Mouse (Mus musculus) liver, embryonic 15.5 days (tissue): ENCODE results near the gene Dhx40. TPM values are rescaled to one million over a fixed set of nuclear protein-coding genes. Genes with fewer than 3 reads are reported as not detected.

Experiments
- ATAC-seq: fragments of 200-750 bp; cut with Nextera tagmentation; 2 replicates; pipeline ENCODE4 v1.8.0; 2017; ENCODE audit warnings: moderate number of reproducible peaks, mild to moderate bottlenecking, moderate library complexity; ENCODE audit not compliant: insufficient read depth
- H3K27ac ChIP-seq: fragments of 300-500 bp; sonication (generic); replicated peaks from 2 replicates; pipeline ENCODE4 v1.5.1; 2015; ENCODE audit warnings: mild to moderate bottlenecking, inconsistent platforms
- H3K27me3 ChIP-seq: fragments of 300-500 bp; sonication (generic); 2 replicates; pipeline ENCODE4 v1.6.1; 2015; ENCODE audit warnings: mild to moderate bottlenecking, inconsistent platforms
- H3K36me3 ChIP-seq: fragments of 300-500 bp; sonication (generic); replicated peaks from 2 replicates; pipeline ENCODE4 v1.6.1; 2015; ENCODE audit warnings: moderate library complexity, mild to moderate bottlenecking, inconsistent platforms
- H3K4me1 ChIP-seq: fragments of 300-500 bp; sonication (generic); replicated peaks from 2 replicates; pipeline ENCODE4 v1.6.1; 2015; ENCODE audit warnings: inconsistent platforms
- H3K4me2 ChIP-seq: fragments of 300-500 bp; sonication (generic); 2 replicates; pipeline ENCODE4 v1.6.1; 2015; ENCODE audit warnings: moderate library complexity, mild to moderate bottlenecking, inconsistent platforms
- H3K4me3 ChIP-seq: fragments of 300-500 bp; sonication (generic); replicated peaks from 2 replicates; pipeline ENCODE4 v1.5.1; 2015; ENCODE audit warnings: mild to moderate bottlenecking, inconsistent platforms
- H3K9ac ChIP-seq: fragments of 300-500 bp; sonication (generic); 2 replicates; pipeline ENCODE4 v1.6.1; 2015; ENCODE audit warnings: moderate library complexity, mild to moderate bottlenecking, inconsistent platforms
- H3K9me3 ChIP-seq: fragments of 300-500 bp; sonication (generic); replicated peaks from 2 replicates; pipeline ENCODE4 v1.6.1; 2016; ENCODE audit warnings: inconsistent platforms
- WGBS: fragments of 180-500 bp; shearing (Covaris S2); methylation state at CpG from one replicate; pipeline ENCODE4 v1.1.7; 2015; ENCODE audit warnings: mixed read lengths; ENCODE audit not compliant: insufficient replicate concordance; 5-methylcytosine and 5-hydroxymethylcytosine counted together
- polyA plus RNA-seq: library from polyadenylated mRNA; unstranded; fragments of >200 nt; fragmentation: Nextera tagmentation; extraction: Ambion mirVana; gene quantifications from 2 replicates; pipeline ENCODE4 v1.2.1, GENCODE M21; 2015

The Dhx40 gene
- polyA plus RNA-seq, 1 experiment from 2014 or later = 8.8 TPM

- 56% methylated on average over 1 of the region's 1 CpGs for WGBS
Measured at GRCm38 (mm10) chr11:86838792-86839191, 31.2 kb upstream of the Dhx40 start.

GRCm38 (mm10) chr11:86836366-86836765 lies 28.8 kb upstream of the Dhx40 start:
- Histone ChIP-seq H3K4me1 (peaks cover 10% of the 10 kb centered on the region; the same call in 1 of the 2 replicates), H3K9ac (no peak overlapping the region), H3K4me2 (no peak overlapping the region), H3K27ac (no peak overlapping the region), H3K36me3 (no peaks in the 10 kb centered on the region), H3K4me3 (no peak overlapping the region), H3K27me3 (no peaks in the 10 kb centered on the region), H3K9me3 (no peaks in the 10 kb centered on the region)
- 38% methylated on average over 2 of the region's 2 CpGs for WGBS
- peak; percentile 67 for ATAC-seq

More at GRCm38 (mm10) chr11:86838792-86839191, 31.2 kb upstream of the Dhx40 start:
- Histone ChIP-seq H3K27ac (no peak overlapping the region), H3K4me3 (no peak overlapping the region), H3K9ac (no peak overlapping the region), H3K27me3 (no peaks in the 10 kb centered on the region), H3K9me3 (no peaks in the 10 kb centered on the region), H3K4me1 (peaks cover 10% of the 10 kb centered on the region; the same call in 1 of the 2 replicates), H3K36me3 (no peaks in the 10 kb centered on the region), H3K4me2 (no peak overlapping the region)
- ATAC-seq = no peak

GRCm38 (mm10) chr11:86834628-86835338 lies 27.2 kb upstream of the Dhx40 start:
- WGBS = 51% methylated on average over 8 of the region's 8 CpGs
- H3K4me1 ChIP-seq = 0 out of 2 replicates have a peak, but pooled peaks cover 5% of the 10 kb centered on the region
- H3K4me2 ChIP-seq = no peak overlapping the region
- no peak overlapping the region for H3K9ac ChIP-seq
- no peak overlapping the region for H3K4me3 ChIP-seq
- ATAC-seq = no peak
- H3K27me3 ChIP-seq = no peaks in the 10 kb centered on the region
- no peaks in the 10 kb centered on the region for H3K9me3 ChIP-seq
- H3K27ac ChIP-seq = no peak overlapping the region
- no peaks in the 10 kb centered on the region for H3K36me3 ChIP-seq

- no peaks in the 10 kb centered on the region for H3K9me3 ChIP-seq
- H3K4me3 ChIP-seq = no peak overlapping the region
- H3K36me3 ChIP-seq = no peaks in the 10 kb centered on the region
- H3K4me1 ChIP-seq = no peaks in the 10 kb centered on the region
- no peak overlapping the region for H3K4me2 ChIP-seq
- H3K27me3 ChIP-seq = no peaks in the 10 kb centered on the region
- no peak for ATAC-seq
- no peak overlapping the region for H3K27ac ChIP-seq
- 66% methylated on average over 7 of the region's 7 CpGs for WGBS
- H3K9ac ChIP-seq = no peak overlapping the region
Measured at GRCm38 (mm10) chr11:86834050-86834449, 26.5 kb upstream of the Dhx40 start.

- Histone ChIP-seq H3K4me3 (no peak overlapping the region), H3K27me3 (no peaks in the 10 kb centered on the region), H3K27ac (no peak overlapping the region), H3K9ac (no peak overlapping the region), H3K4me2 (no peak overlapping the region), H3K4me1 (no peaks in the 10 kb centered on the region), H3K36me3 (no peaks in the 10 kb centered on the region), H3K9me3 (no peaks in the 10 kb centered on the region)
- no peak for ATAC-seq
- 60% methylated on average over 3 of the region's 3 CpGs for WGBS
Measured at GRCm38 (mm10) chr11:86833153-86833552, 25.6 kb upstream of the Dhx40 start.

- no peak for ATAC-seq
- Histone ChIP-seq H3K4me3 (no peak overlapping the region), H3K9me3 (no peaks in the 10 kb centered on the region), H3K4me1 (no peaks in the 10 kb centered on the region), H3K36me3 (no peaks in the 10 kb centered on the region), H3K9ac (no peak overlapping the region), H3K27me3 (no peaks in the 10 kb centered on the region), H3K4me2 (no peak overlapping the region), H3K27ac (no peak overlapping the region)
- WGBS = 36% methylated on average over 6 of the region's 6 CpGs
Measured at GRCm38 (mm10) chr11:86828396-86828795, 20.9 kb upstream of the Dhx40 start.

GRCm38 (mm10) chr11:86827476-86828245 lies 20.1 kb upstream of the Dhx40 start:
- no peak overlapping the region for H3K4me2 ChIP-seq
- 41% methylated on average over 2 of the region's 2 CpGs for WGBS
- ATAC-seq = no peak
- H3K4me3 ChIP-seq = no peak overlapping the region
- no peaks in the 10 kb centered on the region for H3K4me1 ChIP-seq
- no peak overlapping the region for H3K9ac ChIP-seq
- H3K9me3 ChIP-seq = no peaks in the 10 kb centered on the region
- H3K27me3 ChIP-seq = no peaks in the 10 kb centered on the region
- H3K27ac ChIP-seq = no peak overlapping the region
- H3K36me3 ChIP-seq = no peaks in the 10 kb centered on the region

- H3K9me3 ChIP-seq = no peaks in the 10 kb centered on the region
- no peaks in the 10 kb centered on the region for H3K4me1 ChIP-seq
- no peaks in the 10 kb centered on the region for H3K27me3 ChIP-seq
- no peak overlapping the region for H3K9ac ChIP-seq
- no peaks in the 10 kb centered on the region for H3K36me3 ChIP-seq
- H3K4me2 ChIP-seq = no peak overlapping the region
- 85% methylated on average over 7 of the region's 7 CpGs for WGBS
- H3K4me3 ChIP-seq = no peak overlapping the region
- H3K27ac ChIP-seq = no peak overlapping the region
- ATAC-seq = no peak
Measured at GRCm38 (mm10) chr11:86824433-86824832, 16.9 kb upstream of the Dhx40 start.

- Histone ChIP-seq H3K36me3 (no peaks in the 10 kb centered on the region), H3K4me2 (no peak overlapping the region), H3K27ac (no peak overlapping the region), H3K4me3 (no peak overlapping the region), H3K4me1 (no peaks in the 10 kb centered on the region), H3K27me3 (0 out of 2 replicates have a peak, but pooled peaks cover 5% of the 10 kb centered on the region), H3K9me3 (no peaks in the 10 kb centered on the region), H3K9ac (no peak overlapping the region)
- WGBS = 75% methylated on average over 7 of the region's 7 CpGs
- no peak for ATAC-seq
Measured at GRCm38 (mm10) chr11:86822531-86822930, 15.0 kb upstream of the Dhx40 start.

GRCm38 (mm10) chr11:86819536-86819935 lies 12.0 kb upstream of the Dhx40 start:
- H3K4me3 ChIP-seq = no peak overlapping the region
- H3K4me2 ChIP-seq = no peak overlapping the region
- 0 out of 2 replicates have a peak, but pooled peaks cover 5% of the 10 kb centered on the region for H3K27me3 ChIP-seq
- no peaks in the 10 kb centered on the region for H3K4me1 ChIP-seq
- no peaks in the 10 kb centered on the region for H3K36me3 ChIP-seq
- WGBS = 62% methylated on average over 8 of the region's 8 CpGs
- H3K9me3 ChIP-seq = no peaks in the 10 kb centered on the region
- ATAC-seq = no peak
- H3K9ac ChIP-seq = no peak overlapping the region
- no peak overlapping the region for H3K27ac ChIP-seq

- Histone ChIP-seq H3K27me3 (0 out of 2 replicates have a peak, but pooled peaks cover 5% of the 10 kb centered on the region), H3K36me3 (no peaks in the 10 kb centered on the region), H3K9ac (no peak overlapping the region), H3K4me2 (no peak overlapping the region), H3K4me1 (no peaks in the 10 kb centered on the region), H3K27ac (no peak overlapping the region), H3K4me3 (no peak overlapping the region), H3K9me3 (no peaks in the 10 kb centered on the region)
- 69% methylated on average over 2 of the region's 2 CpGs for WGBS
- no peak for ATAC-seq
Measured at GRCm38 (mm10) chr11:86818928-86819327, 11.4 kb upstream of the Dhx40 start.
